Mouse (Mus musculus): ENCODE data around the gene Gm9944.

Gene Gm9944

DNA sequence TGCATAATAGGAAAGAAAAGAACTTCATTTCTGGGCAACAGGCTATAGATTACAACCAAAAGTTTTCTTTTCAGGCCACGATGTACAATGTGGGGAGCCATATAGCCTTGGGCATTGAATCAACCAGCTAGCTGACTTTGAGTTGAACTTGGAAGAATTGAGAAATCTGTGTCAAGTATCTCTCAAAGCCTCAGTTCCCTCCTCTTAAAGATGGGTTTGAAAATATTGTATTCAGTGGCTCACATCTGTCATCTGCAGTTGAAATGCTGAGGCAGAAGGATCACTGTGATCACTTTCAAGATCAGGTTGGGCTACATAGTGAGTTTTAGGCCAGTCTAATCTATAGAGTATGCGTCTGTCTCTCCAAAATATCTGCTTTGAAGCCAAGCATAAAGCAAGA lies at the start of gene Gm9944:
Gene Gm9944 (minus strand): TSS at position 101 of the 400 bp plus-strand sequence.
- DNase-seq (ENCODE audit: low read depth, low spot score) = no peak

- DNase-seq (ENCODE audit: low read depth, low spot score) = no peak
Observed at GRCm38 (mm10) chr4:144493331-144493730, 40.2 kb upstream of the Gm9944 start.

DNA sequence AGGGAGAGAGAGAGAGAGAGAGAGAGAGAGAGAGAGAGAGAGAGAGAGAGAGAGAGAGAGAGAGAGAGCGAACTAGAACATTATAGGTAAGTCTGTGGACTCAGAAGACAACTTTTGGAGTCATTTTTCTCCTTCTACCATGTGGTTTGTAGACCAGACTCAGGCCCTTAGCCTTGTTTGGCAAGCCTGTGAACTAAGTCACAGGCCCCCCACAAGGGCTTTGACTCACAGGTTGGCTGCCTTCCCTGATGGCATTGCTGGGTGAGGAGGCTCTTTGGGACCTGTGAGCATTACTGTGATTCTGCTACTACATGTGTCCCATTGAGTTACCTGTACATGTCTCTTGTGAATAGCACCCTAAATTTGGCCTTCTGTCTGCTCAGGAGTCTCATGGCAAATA lies 15.0 kb upstream of the Gm9944 start:
- DNase-seq (ENCODE audit: low read depth, low spot score) = no peak

DNA sequence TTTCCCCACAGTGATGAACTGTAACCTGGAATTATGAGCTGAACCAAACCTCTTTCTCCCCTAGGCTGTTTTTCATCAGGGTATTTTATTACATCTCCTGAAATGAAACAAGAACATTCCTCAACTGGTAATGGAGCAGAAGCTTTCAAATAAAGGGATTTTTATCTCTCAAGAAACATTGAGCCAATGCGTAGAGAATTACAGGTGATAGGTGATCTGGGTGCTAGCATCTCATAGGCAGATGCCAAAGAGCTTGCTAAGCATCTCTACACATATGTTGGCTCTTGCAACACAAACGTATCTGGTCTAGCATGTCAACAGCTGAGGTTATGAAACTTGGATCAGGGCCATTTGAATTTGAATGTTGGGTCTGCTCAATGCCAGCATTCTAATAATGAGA lies 12.1 kb upstream of the Gm9944 start:
- no peak for DNase-seq (ENCODE audit: low read depth, low spot score)

- DNase-seq (ENCODE audit: low read depth, low spot score) = no peak
Observed at GRCm38 (mm10) chr4:144463656-144464055, 10.5 kb upstream of the Gm9944 start, which contains the start of gene Aadacl3. Gene Aadacl3, minus strand, starts transcription at chr4:144463756.

DNA sequence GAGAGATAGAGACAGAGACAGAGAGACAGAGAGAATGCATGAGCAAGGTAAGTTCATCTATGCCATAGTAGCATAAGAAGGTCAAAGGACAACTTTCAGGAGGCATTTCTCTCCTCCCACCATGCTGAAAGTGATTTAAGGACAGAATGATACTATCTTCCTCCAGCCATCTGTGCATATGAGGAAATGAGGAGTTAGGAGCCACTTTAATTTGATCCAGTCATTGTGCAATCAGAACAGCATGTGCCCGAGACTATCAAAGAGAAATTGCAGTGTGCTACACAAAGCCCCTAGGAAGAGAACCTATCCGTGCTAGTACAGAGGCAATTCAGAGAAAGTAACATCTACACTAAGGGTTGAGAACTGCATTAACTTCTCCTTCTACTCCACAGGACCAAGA lies 4.6 kb downstream of the Gm9944 start:
- no peak for DNase-seq (ENCODE audit: low read depth, low spot score)

GRCm38 (mm10) chr4:144441582-144441981 lies 11.5 kb downstream of the Gm9944 start:
- DNase-seq (ENCODE audit: low read depth, low spot score) = no peak

- DNase-seq (ENCODE audit: low read depth, low spot score) = no peak
Observed at GRCm38 (mm10) chr4:144441095-144441494, 12.0 kb downstream of the Gm9944 start.

DNA sequence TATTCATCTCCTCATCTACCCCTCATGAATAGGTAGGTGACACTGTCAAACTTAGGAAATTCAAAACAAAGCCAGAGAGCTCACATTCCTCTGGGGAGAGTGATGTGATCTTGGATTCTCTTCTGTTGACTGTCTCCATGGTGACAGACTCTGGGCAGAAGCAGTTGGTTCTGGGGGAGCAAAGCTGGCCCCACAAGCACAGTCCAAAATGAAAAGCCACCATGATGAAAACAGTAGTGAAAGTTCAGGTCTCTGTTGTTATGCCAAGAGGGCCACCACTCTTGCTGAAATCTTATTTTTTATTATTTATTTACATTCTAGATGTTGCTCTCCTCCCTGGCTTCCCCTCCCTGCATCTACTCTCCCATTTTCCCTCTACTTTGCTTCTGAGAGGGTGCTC lies 14.4 kb downstream of the Gm9944 start, which contains the start of gene 1700012P22Rik:
Gene 1700012P22Rik (minus strand): TSS at position 101 of the 400 bp plus-strand sequence.
- no peak for DNase-seq (ENCODE audit: low read depth, low spot score)

GRCm38 (mm10) chr4:144433216-144433615 lies 19.9 kb downstream of the Gm9944 start:
- DNase-seq (ENCODE audit: low read depth, low spot score) = no peak

DNA sequence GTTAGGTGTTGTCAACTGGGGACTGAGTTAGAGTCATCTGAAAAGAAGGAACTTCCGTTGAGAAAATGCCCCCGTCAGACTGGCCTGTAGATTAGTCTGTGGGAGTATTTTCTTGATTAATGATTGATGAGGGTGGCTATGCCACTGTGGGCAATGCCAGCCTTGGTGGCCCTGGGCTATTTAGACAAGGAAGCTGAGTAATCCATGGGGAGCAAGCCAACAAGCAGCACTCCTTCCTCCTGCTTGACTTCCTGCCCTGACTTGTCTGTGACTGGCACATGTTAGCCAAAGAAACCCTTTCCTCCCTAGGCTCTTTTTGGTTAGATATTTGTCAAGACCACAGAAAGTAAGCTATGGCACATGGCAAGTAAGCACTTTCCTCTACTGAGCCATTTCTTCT lies 22.4 kb downstream of the Gm9944 start:
- DNase-seq (ENCODE audit: low read depth, low spot score) = no peak

DNA sequence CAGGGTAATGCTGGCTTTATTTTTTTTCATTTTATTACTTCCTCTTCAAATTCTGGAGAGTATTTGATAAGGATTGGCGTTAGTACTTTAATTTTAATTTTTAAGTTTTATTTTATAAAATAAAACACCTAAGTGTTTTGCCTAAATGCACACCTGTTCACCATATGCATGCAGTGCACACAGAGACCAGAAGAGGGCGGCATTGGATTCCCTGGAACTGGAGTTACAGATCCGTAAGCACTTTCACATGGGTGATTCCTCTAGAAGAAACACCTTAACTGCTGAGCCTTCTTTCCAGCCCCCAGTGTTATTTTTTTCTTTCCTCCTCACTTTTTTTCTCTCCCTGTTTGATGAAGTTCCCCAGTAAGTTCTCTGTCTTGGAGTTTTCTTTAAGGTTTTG lies 24.2 kb downstream of the Gm9944 start:
- DNase-seq (ENCODE audit: low read depth, low spot score) = no peak

- DNase-seq (ENCODE audit: low read depth, low spot score) = no peak
Observed at GRCm38 (mm10) chr4:144424590-144424989, 28.5 kb downstream of the Gm9944 start.

GRCm38 (mm10) chr4:144420644-144421043 lies 32.5 kb downstream of the Gm9944 start:
- DNase-seq (ENCODE audit: low read depth, low spot score) = no peak

GRCm38 (mm10) chr4:144408290-144408689 lies 44.8 kb downstream of the Gm9944 start, which contains the start of gene Pramef12:
Gene Pramef12, minus strand, starts transcription at chr4:144408464.
- no peak for DNase-seq (ENCODE audit: low read depth, low spot score)

GRCm38 (mm10) chr4:144406261-144406660 lies 46.9 kb downstream of the Gm9944 start:
- no peak for DNase-seq (ENCODE audit: low read depth, low spot score)

- DNase-seq (ENCODE audit: low read depth, low spot score) = peak; percentile 26
Observed at GRCm38 (mm10) chr4:144404456-144405086, 48.5 kb downstream of the Gm9944 start.
